Mouse (Mus musculus) neural tube, embryonic 11.5 days (tissue): ENCODE data around the gene Hoxc11. TPM values are rescaled to one million over a fixed set of nuclear protein-coding genes. Genes with fewer than 3 reads are reported as not detected.

Experiments
- ATAC-seq: fragments of 200-750 bp; cut with Nextera tagmentation; 2 replicates; pipeline ENCODE4 v1.8.0; 2017; ENCODE audit warnings: moderate number of reproducible peaks, mild to moderate bottlenecking, moderate TSS enrichment, moderate library complexity; ENCODE audit not compliant: insufficient read depth, low FRiP score, low TSS enrichment
- DNase-seq: peaks from one replicate; pipeline ENCODE4 v3.0.0-alpha.2; 2015; ENCODE audit warnings: low spot score
- H3K27ac ChIP-seq: fragments of 300-500 bp; sonication (generic); 2 replicates; pipeline ENCODE4 v1.5.1; 2014; ENCODE audit warnings: low read depth, mild to moderate bottlenecking, low read length
- H3K27me3 ChIP-seq: fragments of 300-500 bp; sonication (generic); 2 replicates; pipeline ENCODE4 v1.6.1; 2014; ENCODE audit warnings: mild to moderate bottlenecking, low read length, mixed read lengths; ENCODE audit not compliant: control insufficient read depth, insufficient read depth
- H3K36me3 ChIP-seq: fragments of 300-500 bp; sonication (generic); 2 replicates; pipeline ENCODE4 v1.6.1; 2014; ENCODE audit warnings: mild to moderate bottlenecking, low read length, moderate library complexity, mixed read lengths; ENCODE audit not compliant: control insufficient read depth, insufficient read depth
- H3K4me1 ChIP-seq: fragments of 300-500 bp; sonication (generic); 2 replicates; pipeline ENCODE4 v1.6.1; 2014; ENCODE audit warnings: low read length, mixed read lengths; ENCODE audit not compliant: control insufficient read depth, insufficient read depth
- H3K4me2 ChIP-seq: fragments of 300-500 bp; sonication (generic); 2 replicates; pipeline ENCODE4 v1.6.1; 2014; ENCODE audit warnings: low read depth, mild to moderate bottlenecking, moderate library complexity
- H3K4me3 ChIP-seq: fragments of 300-500 bp; sonication (generic); 2 replicates; pipeline ENCODE4 v1.5.1; 2014; ENCODE audit warnings: low read depth, low read length
- H3K9ac ChIP-seq: fragments of 300-500 bp; sonication (generic); 2 replicates; pipeline ENCODE4 v1.6.1; 2014; ENCODE audit warnings: mild to moderate bottlenecking, low read length
- H3K9me3 ChIP-seq: fragments of 300-500 bp; sonication (generic); 2 replicates; pipeline ENCODE4 v1.6.1; 2016; ENCODE audit warnings: low read length; ENCODE audit not compliant: control insufficient read depth
- WGBS: fragments of 180-500 bp; shearing (Covaris S2); extraction: QIAGEN DNeasy Blood & Tissue Kit; methylation state at CpG from one replicate; pipeline ENCODE4 v1.1.7; 2014; 5-methylcytosine and 5-hydroxymethylcytosine counted together
- polyA plus RNA-seq: library from polyadenylated mRNA; unstranded; fragments of >200 nt; fragmentation: Nextera tagmentation; extraction: Ambion mirVana; gene quantifications from 2 replicates; pipeline ENCODE4 v1.2.1, GENCODE M21; 2014

Hoxc11 gene
- polyA plus RNA-seq, 1 experiment from 2014 or later, result 2.0 TPM

GRCm38 (mm10) chr15:102980912-102981311 lies 26.7 kb downstream of the Hoxc11 start:
- Histone ChIP-seq H3K9me3 (no peaks in the 10 kb centered on the region), H3K4me1 (peaks cover 10% of the 10 kb centered on the region), H3K36me3 (peaks cover 2% of the 10 kb centered on the region; the same call in 1 of the 2 replicates), H3K4me3 (peak overlapping the region; percentile 95), H3K27me3 (peaks cover 47% of the 10 kb centered on the region), H3K9ac (peak overlapping the region; percentile 100), H3K27ac (peak overlapping the region; percentile 98), H3K4me2 (peak overlapping the region; percentile 90)
- DNase-seq (no peak), ATAC-seq (0 out of 2 replicates have a peak, but pooled peaks have one; percentile 8)
- 0% methylated on average over 14 of the region's 14 CpGs for WGBS

GRCm38 (mm10) chr15:102981379-102982288 lies 27.4 kb downstream of the Hoxc11 start:
- peak overlapping the region; percentile 98 for H3K27ac ChIP-seq
- peak overlapping the region; percentile 90 for H3K4me2 ChIP-seq
- peaks cover 12% of the 10 kb centered on the region for H3K4me1 ChIP-seq
- H3K9ac ChIP-seq, result peak overlapping the region; percentile 100
- H3K36me3 ChIP-seq, result peaks cover 2% of the 10 kb centered on the region; the same call in 1 of the 2 replicates
- H3K27me3 ChIP-seq, result peaks cover 43% of the 10 kb centered on the region
- H3K9me3 ChIP-seq, result no peaks in the 10 kb centered on the region
- peak; percentile 7; the same call in 1 of the 2 replicates for ATAC-seq
- peak; percentile 60 for DNase-seq
- WGBS, result under 1% methylated on average over 86 of the region's 88 CpGs
- H3K4me3 ChIP-seq, result peak overlapping the region; percentile 95

- peak overlapping the region; percentile 90 for H3K4me2 ChIP-seq
- WGBS, result under 1% methylated on average over 12 of the region's 12 CpGs
Measured at GRCm38 (mm10) chr15:102983716-102984115, 29.5 kb downstream of the Hoxc11 start.

GRCm38 (mm10) chr15:102984521-102984920 lies 30.3 kb downstream of the Hoxc11 start:
- Histone ChIP-seq H3K36me3 (peaks cover 2% of the 10 kb centered on the region; the same call in 1 of the 2 replicates), H3K27ac (peak overlapping the region; percentile 98), H3K4me2 (peak overlapping the region; percentile 90), H3K4me3 (peak overlapping the region; percentile 95), H3K4me1 (peaks cover 22% of the 10 kb centered on the region), H3K9ac (peak overlapping the region; percentile 100), H3K9me3 (no peaks in the 10 kb centered on the region), H3K27me3 (peaks cover 31% of the 10 kb centered on the region)
- 2% methylated on average over 10 of the region's 10 CpGs for WGBS
- DNase-seq, result no peak
- ATAC-seq, result no peak

More at GRCm38 (mm10) chr15:102983716-102984115, 29.5 kb downstream of the Hoxc11 start:
- peak overlapping the region; percentile 98 for H3K27ac ChIP-seq
- peaks cover 17% of the 10 kb centered on the region for H3K4me1 ChIP-seq
- no peak for DNase-seq
- no peak for ATAC-seq
- no peaks in the 10 kb centered on the region for H3K9me3 ChIP-seq
- H3K4me3 ChIP-seq, result peak overlapping the region; percentile 95
- peaks cover 33% of the 10 kb centered on the region for H3K27me3 ChIP-seq
- H3K9ac ChIP-seq, result peak overlapping the region; percentile 100
- H3K36me3 ChIP-seq, result peaks cover 2% of the 10 kb centered on the region; the same call in 1 of the 2 replicates

GRCm38 (mm10) chr15:102984925-102985324 lies 30.7 kb downstream of the Hoxc11 start:
- H3K36me3 ChIP-seq, result peaks cover 2% of the 10 kb centered on the region; the same call in 1 of the 2 replicates
- H3K27ac ChIP-seq, result peak overlapping the region; percentile 98
- WGBS, result 0% methylated on average over 3 of the region's 3 CpGs

GRCm38 (mm10) chr15:102987124-102987833 lies 33.1 kb downstream of the Hoxc11 start:
- Histone ChIP-seq H3K9me3 (no peaks in the 10 kb centered on the region), H3K27me3 (peaks cover 39% of the 10 kb centered on the region), H3K4me2 (peak overlapping the region; percentile 90), H3K4me1 (peaks cover 30% of the 10 kb centered on the region), H3K36me3 (peaks cover 2% of the 10 kb centered on the region; the same call in 1 of the 2 replicates), H3K9ac (peak overlapping the region; percentile 58), H3K27ac (peak overlapping the region; percentile 98), H3K4me3 (peak overlapping the region; percentile 95)
- peak; percentile 94 for DNase-seq
- 2% methylated on average over 21 of the region's 21 CpGs for WGBS
- ATAC-seq, result peak; percentile 24; the same call in 1 of the 2 replicates

More at GRCm38 (mm10) chr15:102984925-102985324, 30.7 kb downstream of the Hoxc11 start:
- DNase-seq, result no peak
- Histone ChIP-seq H3K4me3 (peak overlapping the region; percentile 95), H3K9ac (peak overlapping the region; percentile 100), H3K4me1 (peaks cover 26% of the 10 kb centered on the region), H3K27me3 (peaks cover 34% of the 10 kb centered on the region), H3K4me2 (peak overlapping the region; percentile 90), H3K9me3 (no peaks in the 10 kb centered on the region)
- ATAC-seq, result no peak

GRCm38 (mm10) chr15:102988078-102988477 lies 33.9 kb downstream of the Hoxc11 start:
- ATAC-seq (no peak), DNase-seq (no peak)
- H3K4me1 ChIP-seq, result peaks cover 30% of the 10 kb centered on the region
- 13% methylated on average over 5 of the region's 5 CpGs for WGBS
- H3K4me3 ChIP-seq, result peak overlapping the region; percentile 95; the same call in 1 of the 2 replicates
- peak overlapping the region; percentile 98 for H3K27ac ChIP-seq
- H3K36me3 ChIP-seq, result peaks cover 2% of the 10 kb centered on the region; the same call in 1 of the 2 replicates
- no peaks in the 10 kb centered on the region for H3K9me3 ChIP-seq
- peaks cover 39% of the 10 kb centered on the region for H3K27me3 ChIP-seq
- peak overlapping the region; percentile 90 for H3K4me2 ChIP-seq
- H3K9ac ChIP-seq, result peak overlapping the region; percentile 58
